Mouse (Mus musculus) MEL (cell line): ENCODE measurements around the gene Med15. TPM values are rescaled to one million over a fixed set of nuclear protein-coding genes. Genes with fewer than 3 reads are reported as not detected.

Source experiments
- DNase-seq: peaks from one replicate; pipeline ENCODE4 v3.0.0; 2011; ENCODE audit warnings: low read depth, low spot score
- H3K27ac ChIP-seq: 2 replicates; pipeline ENCODE4 v1.5.1; 2012; ENCODE audit warnings: low read depth, mild to moderate bottlenecking, control low read depth, low read length, moderate library complexity; ENCODE audit not compliant: control insufficient read depth
- H3K27me3 ChIP-seq, 2 experiments: fragments of 150-350 bp in 1 of 2; sonication (generic) in 1 of 2; 2 replicates each; pipeline ENCODE4 v1.6.1; 2012; ENCODE audit warnings: low read length in 2 of 2, mild to moderate bottlenecking in 2 of 2, improper control_type of control experiment in 1 of 2, moderate library complexity in 1 of 2; ENCODE audit not compliant: insufficient read depth in 2 of 2, control insufficient read depth in 1 of 2
- H3K36me3 ChIP-seq, 2 experiments: 2 replicates each; pipeline ENCODE4 v1.6.1; 2012 to 2014; ENCODE audit warnings: low read length in 2 of 2, improper control_type of control experiment in 1 of 2, inconsistent platforms in 1 of 2, mild to moderate bottlenecking in 1 of 2; ENCODE audit not compliant: insufficient read depth in 2 of 2, control insufficient read depth in 1 of 2
- H3K4me1 ChIP-seq, 2 experiments: fragments of 150-350 bp in 1 of 2; sonication (generic) in 1 of 2; 2 replicates each; pipeline ENCODE4 v1.6.1; 2012; ENCODE audit warnings: low read length in 2 of 2, improper control_type of control experiment in 1 of 2, mild to moderate bottlenecking in 1 of 2; ENCODE audit not compliant: insufficient read depth in 2 of 2, control insufficient read depth in 1 of 2
- H3K4me3 ChIP-seq, 2 experiments: fragments of 150-350 bp in 1 of 2; sonication (generic) in 1 of 2; 2 replicates each; pipeline ENCODE4 v1.5.1; 2012; ENCODE audit warnings: low read depth in 2 of 2, low read length in 2 of 2, mild to moderate bottlenecking in 2 of 2, moderate library complexity in 2 of 2, control low read depth in 1 of 2, improper control_type of control experiment in 1 of 2; ENCODE audit not compliant: control insufficient read depth in 1 of 2, insufficient read depth in 1 of 2
- H3K79me2 ChIP-seq: 2 replicates; pipeline ENCODE4 v1.6.1; 2012; ENCODE audit warnings: mild to moderate bottlenecking, low read length, moderate library complexity; ENCODE audit not compliant: control insufficient read depth, poor library complexity, insufficient read depth
- H3K9ac ChIP-seq: 2 replicates; pipeline ENCODE4 v1.6.1; 2012; ENCODE audit warnings: low read depth, mild to moderate bottlenecking, control low read depth, low read length, moderate library complexity; ENCODE audit not compliant: control insufficient read depth, poor library complexity, severe bottlenecking
- H3K9me3 ChIP-seq: fragments of 150-350 bp; sonication (generic); replicated peaks from 2 replicates; pipeline ENCODE4 v1.6.1; 2012; ENCODE audit warnings: mild to moderate bottlenecking, low read length, improper control_type of control experiment, moderate library complexity; ENCODE audit not compliant: insufficient read depth
- CTCF ChIP-seq, 3 experiments: IDR thresholded peaks in 2 of 3; conservative IDR thresholded peaks in 1 of 3; 2 replicates each; pipeline ENCODE4 v1.5.1; 2011 to 2012; ENCODE audit warnings: low read length in 3 of 3, low read depth in 2 of 3, mild to moderate bottlenecking in 2 of 3, improper control_type of control experiment in 1 of 3, inconsistent platforms in 1 of 3, mixed read lengths in 1 of 3, moderate library complexity in 1 of 3; ENCODE audit not compliant: control insufficient read depth in 1 of 3, insufficient read depth in 1 of 3, poor library complexity in 1 of 3, severe bottlenecking in 1 of 3
- E2F4 ChIP-seq: IDR thresholded peaks from 2 replicates; pipeline ENCODE4 v1.6.1; 2011; ENCODE audit warnings: low read depth, low read length, improper control_type of control experiment, borderline replicate concordance
- GATA1 ChIP-seq: IDR thresholded peaks from 2 replicates; pipeline ENCODE4 v1.6.1; 2011; ENCODE audit warnings: low read depth, low read length, improper control_type of control experiment
- HCFC1 ChIP-seq: IDR thresholded peaks from 2 replicates; pipeline ENCODE4 v1.6.1; 2012; ENCODE audit warnings: low read depth, mild to moderate bottlenecking, inconsistent platforms, low read length, improper control_type of control experiment, moderate library complexity
- KAT2A ChIP-seq: conservative IDR thresholded peaks from 2 replicates; pipeline ENCODE4 v1.6.1; 2012; ENCODE audit warnings: low read depth, low read length, improper control_type of control experiment, inconsistent platforms
- MAX ChIP-seq: IDR thresholded peaks from 2 replicates; pipeline ENCODE4 v1.6.1; 2011; ENCODE audit warnings: low read length, improper control_type of control experiment
- MYC ChIP-seq: IDR thresholded peaks from 2 replicates; pipeline ENCODE4 v1.6.1; 2011; ENCODE audit warnings: low read depth, mild to moderate bottlenecking, low read length, improper control_type of control experiment, moderate library complexity
- NELFE ChIP-seq: IDR thresholded peaks from 2 replicates; pipeline ENCODE4 v1.6.1; 2011; ENCODE audit warnings: low read depth, low read length, improper control_type of control experiment
- POLR2A ChIP-seq, 2 experiments: IDR thresholded peaks; 2 replicates each; pipeline ENCODE4 v1.6.1; 2011 to 2012; ENCODE audit warnings: low read length in 2 of 2, mild to moderate bottlenecking in 2 of 2, control low read depth in 1 of 2, improper control_type of control experiment in 1 of 2, low read depth in 1 of 2, moderate library complexity in 1 of 2; ENCODE audit not compliant: control insufficient read depth in 1 of 2, insufficient read depth in 1 of 2, poor library complexity in 1 of 2
- POLR2AphosphoS2 ChIP-seq: IDR thresholded peaks from 2 replicates; pipeline ENCODE4 v1.6.1; 2011; ENCODE audit warnings: low read length, improper control_type of control experiment
- POLR2AphosphoS5 ChIP-seq: IDR thresholded peaks from 2 replicates; pipeline ENCODE4 v1.6.1; 2012; ENCODE audit warnings: low read depth, borderline replicate concordance, mild to moderate bottlenecking, inconsistent platforms, low read length, moderate library complexity, mixed read lengths
- RCOR1 ChIP-seq: IDR thresholded peaks from 2 replicates; pipeline ENCODE4 v1.6.1; 2012; ENCODE audit warnings: low read depth, mild to moderate bottlenecking, inconsistent platforms, low read length, improper control_type of control experiment
- TCF12 ChIP-seq: IDR thresholded peaks from 2 replicates; pipeline ENCODE4 v1.6.1; 2014; ENCODE audit warnings: low read depth, mild to moderate bottlenecking, inconsistent platforms, low read length, improper control_type of control experiment, moderate library complexity
- UBTF ChIP-seq: IDR thresholded peaks from 2 replicates; pipeline ENCODE4 v1.6.1; 2012; ENCODE audit warnings: low read depth, mild to moderate bottlenecking, inconsistent platforms, low read length, improper control_type of control experiment, moderate library complexity, borderline replicate concordance; ENCODE audit not compliant: insufficient read depth
- USF1 ChIP-seq: IDR thresholded peaks from 2 replicates; pipeline ENCODE4 v1.6.1; 2014; ENCODE audit warnings: low read depth, mild to moderate bottlenecking, inconsistent platforms, low read length, improper control_type of control experiment, moderate library complexity
- polyA plus RNA-seq, 2 experiments: library from polyadenylated mRNA; stranded (reverse) in 1 of 2; unstranded in 1 of 2; fragments of >175 nt in 1 of 2; fragments of >200 nt in 1 of 2; gene quantifications; 2 replicates each; pipeline versions ENCODE4 v1.2.1 to v1.2.4; 2012; ENCODE audit warnings: low replicate concordance in 2 of 2, low read depth in 1 of 2; ENCODE audit not compliant: insufficient read length in 2 of 2, insufficient read depth in 1 of 2, missing spikeins in 1 of 2
- total RNA-seq: library from RNA; depleted of rRNA; stranded (reverse); fragments of 300-350 nt; gene quantifications from 2 replicates; pipeline ENCODE4 v1.2.3, GENCODE M21; 2012

Gene Med15
- total and polyA plus RNA-seq, 3 experiments: 25.9 to 62.0 TPM; not detected in 1

DNA sequence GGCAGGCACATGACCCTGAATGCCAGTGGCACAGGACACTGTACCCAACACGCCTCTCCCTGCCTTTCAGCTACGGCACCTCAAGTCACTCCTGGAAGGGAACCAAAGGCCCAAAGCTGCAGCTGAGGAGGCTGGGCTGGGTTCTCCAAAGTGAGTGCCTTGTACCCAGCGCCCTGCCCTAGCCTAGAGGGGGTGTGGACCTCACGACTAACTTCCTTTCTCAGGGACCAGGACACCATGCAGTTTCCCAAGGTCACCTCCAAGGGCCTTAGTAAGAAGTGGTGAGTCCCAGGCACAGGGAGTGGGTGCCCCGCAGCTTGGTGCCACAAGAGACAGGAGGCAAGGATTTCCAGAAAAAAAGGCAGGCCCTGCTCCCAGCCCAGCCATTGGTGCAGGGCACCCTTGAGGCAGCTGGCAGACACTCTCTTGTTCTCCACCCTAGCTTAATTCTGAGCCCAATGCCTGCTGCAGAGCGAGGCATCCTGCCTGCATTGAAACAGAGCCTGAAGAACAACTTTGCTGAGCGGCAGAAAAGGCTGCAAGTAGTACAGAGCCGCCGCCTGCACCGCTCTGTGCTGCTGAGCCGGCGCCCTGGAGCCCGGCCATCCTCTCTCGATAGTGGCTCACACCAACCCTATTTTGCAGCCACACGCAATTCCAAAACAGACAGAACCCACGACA is 82.6 kb downstream of the Med15 start:
- peaks cover 2% of the 10 kb centered on the region; the same call in 1 of the 2 replicates for H3K79me2 ChIP-seq
- H3K27ac ChIP-seq: no peak overlapping the region
- H3K36me3 ChIP-seq: peaks cover 0 to 3% of the 10 kb centered on the region in 2 experiments; a peak in 1 of 4 replicates
- no peaks in the 10 kb centered on the region for H3K27me3 ChIP-seq
- DNase-seq: no peak
- no peak overlapping the region for H3K9ac ChIP-seq
- no peak overlapping the region for H3K4me3 ChIP-seq
- H3K9me3 ChIP-seq: no peaks in the 10 kb centered on the region
- TF ChIP-seq KAT2A (no peak), CTCF (IDR thresholded peaks at IDR 0.05 in 2 of 3, conservative IDR thresholded peaks at IDR 0.05 in 1 of 3; ENCODE audit: control insufficient read depth in 1 of 3, insufficient read depth in 1 of 3, low read depth in 2 of 3, low read length in 3 of 3, poor library complexity in 1 of 3, severe bottlenecking in 1 of 3) (no peak)
- TF ChIP-seq, all 39 proteins: peak for 0
- peaks cover 0 to 4% of the 10 kb centered on the region in 2 experiments; a peak in 2 of 4 replicates for H3K4me1 ChIP-seq

DNA sequence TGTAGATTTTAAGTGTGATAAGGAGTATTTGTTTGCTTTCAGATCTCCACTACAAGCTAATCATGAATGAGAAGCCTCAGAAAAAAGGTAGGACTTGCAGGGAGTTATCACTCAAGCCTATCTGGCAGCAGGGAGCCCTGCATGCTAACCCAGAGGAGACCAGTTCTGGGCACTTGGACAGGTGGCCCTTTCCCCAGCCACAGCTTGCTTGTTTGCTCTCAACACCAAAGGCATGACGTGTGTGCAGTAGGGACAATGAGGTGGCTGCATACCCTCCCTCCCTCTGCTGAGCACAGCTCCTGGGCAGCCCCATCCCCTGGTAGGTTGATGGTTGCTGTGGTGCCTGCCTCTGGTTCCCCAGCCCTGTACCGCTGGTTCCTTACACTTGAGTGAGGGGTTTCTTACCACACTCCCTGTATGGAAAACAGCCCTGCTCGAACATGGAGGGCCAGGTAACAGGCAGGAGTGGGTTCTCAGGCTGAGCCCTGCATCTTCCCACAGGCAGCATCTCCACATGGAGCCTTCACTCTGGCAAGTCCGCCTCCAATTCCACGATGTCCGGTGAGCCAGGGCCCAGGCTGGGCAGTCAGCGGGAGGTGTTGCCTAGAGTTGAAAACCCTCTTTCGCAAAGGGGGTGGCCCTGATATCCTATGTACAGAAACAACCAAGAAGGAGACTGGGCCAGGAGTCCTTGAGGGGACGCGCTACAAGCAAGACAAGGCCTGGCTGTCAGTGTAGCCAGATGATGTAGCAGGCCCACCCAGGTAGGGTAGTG is 84.9 kb downstream of the Med15 start:
- Histone ChIP-seq H3K4me1 (peaks cover 0 to 10% of the 10 kb centered on the region in 2 experiments; a peak in 2 of 4 replicates), H3K4me3 (no peak overlapping the region), H3K9ac (no peak overlapping the region)

DNA sequence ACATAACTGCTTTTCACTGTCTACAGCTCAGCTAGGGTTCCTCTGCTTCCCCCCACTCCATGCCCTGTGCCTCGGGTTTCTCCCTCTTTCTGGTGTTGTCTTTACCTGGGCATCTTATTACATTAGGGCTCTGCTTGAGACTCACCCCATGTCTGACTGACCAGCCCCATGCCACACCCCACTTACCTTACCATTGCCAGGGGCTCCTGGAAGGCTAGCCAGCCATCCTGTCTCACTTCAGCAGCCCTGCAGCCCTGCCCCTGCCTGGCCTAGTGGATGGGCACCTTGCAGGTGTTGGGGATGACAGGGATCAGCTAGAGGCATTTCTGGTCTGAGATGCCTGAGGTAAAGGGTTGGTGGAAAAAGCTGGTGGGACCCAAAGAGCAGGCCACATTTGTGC is 85.5 kb downstream of the Med15 start:
- Histone ChIP-seq H3K27ac (no peak overlapping the region), H3K27me3 (no peaks in the 10 kb centered on the region), H3K9ac (no peak overlapping the region), H3K79me2 (peaks cover 2% of the 10 kb centered on the region; the same call in 1 of the 2 replicates), H3K4me3 (no peak overlapping the region), H3K36me3 (peaks cover 1 to 6% of the 10 kb centered on the region in 2 experiments; a peak in 2 of 4 replicates), H3K9me3 (no peaks in the 10 kb centered on the region), H3K4me1 (peaks cover 0 to 10% of the 10 kb centered on the region in 2 experiments; a peak in 2 of 4 replicates)
- TF ChIP-seq RCOR1 (no peak), NELFE (no peak), POLR2AphosphoS5 (no peak), TCF12 (no peak), POLR2AphosphoS2 (no peak), E2F4 (no peak), UBTF (no peak), KAT2A (no peak), CTCF (IDR thresholded peaks at IDR 0.05 in 2 of 3, conservative IDR thresholded peaks at IDR 0.05 in 1 of 3; ENCODE audit: control insufficient read depth in 1 of 3, insufficient read depth in 1 of 3, low read depth in 2 of 3, low read length in 3 of 3, poor library complexity in 1 of 3, severe bottlenecking in 1 of 3) (no peak), MAX (no peak), POLR2A (IDR thresholded peaks at IDR 0.05; ENCODE audit: control insufficient read depth in 1 of 2, insufficient read depth in 1 of 2, low read depth in 1 of 2, low read length in 2 of 2, poor library complexity in 1 of 2) (no peak), USF1 (no peak), MYC (no peak), HCFC1 (no peak)
- DNase-seq: no peak

More for the DNA sequence above, 84.9 kb downstream of the Med15 start:
- Histone ChIP-seq H3K79me2 (peaks cover 2% of the 10 kb centered on the region; the same call in 1 of the 2 replicates), H3K36me3 (peaks cover 3 to 6% of the 10 kb centered on the region in 2 experiments; a peak in 2 of 4 replicates), H3K27ac (no peak overlapping the region), H3K27me3 (no peaks in the 10 kb centered on the region), H3K9me3 (no peaks in the 10 kb centered on the region)
- no peak for DNase-seq
- no peak for TF ChIP-seq UBTF
- TF ChIP-seq GATA1: peak; percentile 12; the same call in 1 of the 2 replicates
- TF ChIP-seq HCFC1: no peak
